Mouse (Mus musculus): ENCODE results near the gene Eif3k. TPM values are rescaled to one million over a fixed set of nuclear protein-coding genes. Genes with fewer than 3 reads are reported as not detected.

Eif3k gene
- polyA plus RNA-seq, 1 experiment, result 429 TPM

GRCm38 (mm10) chr7:28941542-28941941 lies 40.1 kb downstream of the Eif3k start:
- Histone ChIP-seq H3ac (ENCODE audit: control insufficient read depth, insufficient read length, low read depth) (no peak overlapping the region), H3K36me3 (ENCODE audit: control insufficient read depth, insufficient read depth) (peaks cover 42% of the 10 kb centered on the region), H3K79me2 (ENCODE audit: control insufficient read depth, insufficient read depth) (peaks cover 100% of the 10 kb centered on the region), H3K4me3 (ENCODE audit: insufficient read depth, poor library complexity, severe bottlenecking) (no peak overlapping the region), H3K27me3 (ENCODE audit: control insufficient read depth, insufficient read depth, insufficient read length) (no peaks in the 10 kb centered on the region), H3K79me3 (ENCODE audit: low read depth) (peaks cover 90% of the 10 kb centered on the region)
- TF ChIP-seq CEBPB (IDR thresholded peaks at IDR 0.05; ENCODE audit: low read depth) (no peak), MYOG (IDR thresholded peaks at IDR 0.05; ENCODE audit: control insufficient read depth, extremely low read depth, insufficient read length) (no peak), FOSL1 (IDR thresholded peaks at IDR 0.05; ENCODE audit: insufficient read depth, low read length, poor library complexity, severe bottlenecking) (no peak), MYOD1 (IDR thresholded peaks at IDR 0.05; ENCODE audit: control insufficient read depth, insufficient read length, low read depth) (no peak), CTCF (IDR thresholded peaks at IDR 0.05; ENCODE audit: control insufficient read depth, insufficient read depth, insufficient read length) (no peak), MAX (IDR thresholded peaks at IDR 0.05) (no peak), USF1 (IDR thresholded peaks at IDR 0.05; ENCODE audit: low read depth) (no peak)

- Histone ChIP-seq H3K79me3 (ENCODE audit: low read depth) (peaks cover 90% of the 10 kb centered on the region), H3K79me2 (ENCODE audit: control insufficient read depth, insufficient read depth) (peaks cover 100% of the 10 kb centered on the region), H3K27me3 (ENCODE audit: control insufficient read depth, insufficient read depth, insufficient read length) (no peaks in the 10 kb centered on the region), H3ac (ENCODE audit: control insufficient read depth, insufficient read length, low read depth) (no peak overlapping the region), H3K4me3 (ENCODE audit: insufficient read depth, poor library complexity, severe bottlenecking) (no peak overlapping the region), H3K36me3 (ENCODE audit: control insufficient read depth, insufficient read depth) (peaks cover 46% of the 10 kb centered on the region)
- TF ChIP-seq MYOD1 (IDR thresholded peaks at IDR 0.05; ENCODE audit: control insufficient read depth, insufficient read length, low read depth) (no peak), CEBPB (IDR thresholded peaks at IDR 0.05; ENCODE audit: low read depth) (no peak), MYOG (IDR thresholded peaks at IDR 0.05; ENCODE audit: control insufficient read depth, extremely low read depth, insufficient read length) (no peak), MAX (IDR thresholded peaks at IDR 0.05) (no peak), CTCF (IDR thresholded peaks at IDR 0.05; ENCODE audit: control insufficient read depth, insufficient read depth, insufficient read length) (no peak), FOSL1 (IDR thresholded peaks at IDR 0.05; ENCODE audit: insufficient read depth, low read length, poor library complexity, severe bottlenecking) (no peak), USF1 (IDR thresholded peaks at IDR 0.05; ENCODE audit: low read depth) (no peak)
Observed at GRCm38 (mm10) chr7:28941129-28941528, 40.5 kb downstream of the Eif3k start.

- H3K79me3 ChIP-seq (ENCODE audit: low read depth), result peaks cover 92% of the 10 kb centered on the region
- H3K4me3 ChIP-seq (ENCODE audit: insufficient read depth, poor library complexity, severe bottlenecking), result no peak overlapping the region
- TF ChIP-seq USF1 (IDR thresholded peaks at IDR 0.05; ENCODE audit: low read depth) (no peak), MYOD1 (IDR thresholded peaks at IDR 0.05; ENCODE audit: control insufficient read depth, insufficient read length, low read depth) (no peak)
- H3K27me3 ChIP-seq (ENCODE audit: control insufficient read depth, insufficient read depth, insufficient read length), result no peaks in the 10 kb centered on the region
- no peak overlapping the region for H3ac ChIP-seq (ENCODE audit: control insufficient read depth, insufficient read length, low read depth)
- H3K36me3 ChIP-seq (ENCODE audit: control insufficient read depth, insufficient read depth), result peaks cover 52% of the 10 kb centered on the region
- H3K79me2 ChIP-seq (ENCODE audit: control insufficient read depth, insufficient read depth), result peaks cover 100% of the 10 kb centered on the region
Observed at GRCm38 (mm10) chr7:28939418-28940183, 42.1 kb downstream of the Eif3k start.

- peaks cover 100% of the 10 kb centered on the region for H3K79me2 ChIP-seq (ENCODE audit: control insufficient read depth, insufficient read depth)
- H3K27me3 ChIP-seq (ENCODE audit: control insufficient read depth, insufficient read depth, insufficient read length), result no peaks in the 10 kb centered on the region
- no peak overlapping the region for H3K4me3 ChIP-seq (ENCODE audit: insufficient read depth, poor library complexity, severe bottlenecking)
- peaks cover 98% of the 10 kb centered on the region for H3K79me3 ChIP-seq (ENCODE audit: low read depth)
- TF ChIP-seq FOSL1 (IDR thresholded peaks at IDR 0.05; ENCODE audit: insufficient read depth, low read length, poor library complexity, severe bottlenecking), result no peak
- no peak for TF ChIP-seq USF1 (IDR thresholded peaks at IDR 0.05; ENCODE audit: low read depth)
- no peak for TF ChIP-seq MAX (IDR thresholded peaks at IDR 0.05)
- peaks cover 62% of the 10 kb centered on the region for H3K36me3 ChIP-seq (ENCODE audit: control insufficient read depth, insufficient read depth)
- H3ac ChIP-seq (ENCODE audit: control insufficient read depth, insufficient read length, low read depth), result no peak overlapping the region
Observed at GRCm38 (mm10) chr7:28938654-28939053, 43.0 kb downstream of the Eif3k start.

GRCm38 (mm10) chr7:28936787-28937186 lies 44.9 kb downstream of the Eif3k start:
- no peak overlapping the region for H3K4me3 ChIP-seq (ENCODE audit: insufficient read depth, poor library complexity, severe bottlenecking)
- TF ChIP-seq USF1 (IDR thresholded peaks at IDR 0.05; ENCODE audit: low read depth) (no peak), CTCF (IDR thresholded peaks at IDR 0.05; ENCODE audit: control insufficient read depth, insufficient read depth, insufficient read length) (no peak), MYOD1 (IDR thresholded peaks at IDR 0.05; ENCODE audit: control insufficient read depth, insufficient read length, low read depth) (no peak), CEBPB (IDR thresholded peaks at IDR 0.05; ENCODE audit: low read depth) (no peak)
- H3ac ChIP-seq (ENCODE audit: control insufficient read depth, insufficient read length, low read depth), result no peak overlapping the region
- no peaks in the 10 kb centered on the region for H3K27me3 ChIP-seq (ENCODE audit: control insufficient read depth, insufficient read depth, insufficient read length)
- peaks cover 100% of the 10 kb centered on the region for H3K79me2 ChIP-seq (ENCODE audit: control insufficient read depth, insufficient read depth)
- peaks cover 95% of the 10 kb centered on the region for H3K79me3 ChIP-seq (ENCODE audit: low read depth)
- peaks cover 50% of the 10 kb centered on the region for H3K36me3 ChIP-seq (ENCODE audit: control insufficient read depth, insufficient read depth)

GRCm38 (mm10) chr7:28933825-28934224 lies 47.8 kb downstream of the Eif3k start:
- no peak overlapping the region for H3ac ChIP-seq (ENCODE audit: control insufficient read depth, insufficient read length, low read depth)
- no peaks in the 10 kb centered on the region for H3K27me3 ChIP-seq (ENCODE audit: control insufficient read depth, insufficient read depth, insufficient read length)
- peaks cover 98% of the 10 kb centered on the region for H3K79me2 ChIP-seq (ENCODE audit: control insufficient read depth, insufficient read depth)
- no peak for TF ChIP-seq FOSL1 (IDR thresholded peaks at IDR 0.05; ENCODE audit: insufficient read depth, low read length, poor library complexity, severe bottlenecking)
- no peak for TF ChIP-seq MYOG (IDR thresholded peaks at IDR 0.05; ENCODE audit: control insufficient read depth, extremely low read depth, insufficient read length)
- TF ChIP-seq MYOD1 (IDR thresholded peaks at IDR 0.05; ENCODE audit: control insufficient read depth, insufficient read length, low read depth), result no peak
- no peak for TF ChIP-seq CTCF (IDR thresholded peaks at IDR 0.05; ENCODE audit: control insufficient read depth, insufficient read depth, insufficient read length)
- no peak for TF ChIP-seq CEBPB (IDR thresholded peaks at IDR 0.05; ENCODE audit: low read depth)
- no peak for TF ChIP-seq USF1 (IDR thresholded peaks at IDR 0.05; ENCODE audit: low read depth)
- no peak for TF ChIP-seq MAX (IDR thresholded peaks at IDR 0.05)
- no peak overlapping the region for H3K4me3 ChIP-seq (ENCODE audit: insufficient read depth, poor library complexity, severe bottlenecking)
- H3K36me3 ChIP-seq (ENCODE audit: control insufficient read depth, insufficient read depth), result peaks cover 32% of the 10 kb centered on the region
- H3K79me3 ChIP-seq (ENCODE audit: low read depth), result peaks cover 89% of the 10 kb centered on the region

Data from C2C12 (cell line).